Mouse (Mus musculus) midbrain, embryonic 11.5 days (tissue): ENCODE data around the gene Slc35c1. TPM values are rescaled to one million over a fixed set of nuclear protein-coding genes. Genes with fewer than 3 reads are reported as not detected.

ENCODE experiments used
- ATAC-seq: fragments of 200-750 bp; cut with Nextera tagmentation; 2 replicates; pipeline ENCODE4 v1.8.0; 2017; ENCODE audit warnings: moderate TSS enrichment, moderate library complexity; ENCODE audit not compliant: low FRiP score
- DNase-seq: peaks from one replicate; pipeline ENCODE4 v3.0.0; 2015; ENCODE audit warnings: low spot score; ENCODE audit errors: missing footprints
- H3K27ac ChIP-seq: fragments of 300-500 bp; sonication (generic); 2 replicates; pipeline ENCODE4 v1.5.1; 2014; ENCODE audit warnings: low read depth, low read length
- H3K27me3 ChIP-seq: fragments of 300-500 bp; sonication (generic); 2 replicates; pipeline ENCODE4 v1.6.1; 2014; ENCODE audit warnings: mild to moderate bottlenecking, low read length, moderate library complexity, mixed read lengths; ENCODE audit not compliant: control insufficient read depth, insufficient read depth
- H3K36me3 ChIP-seq: fragments of 300-500 bp; sonication (generic); 2 replicates; pipeline ENCODE4 v1.6.1; 2014; ENCODE audit warnings: mild to moderate bottlenecking, low read length, moderate library complexity, mixed read lengths; ENCODE audit not compliant: control insufficient read depth, insufficient read depth
- H3K4me1 ChIP-seq: fragments of 300-500 bp; sonication (generic); 2 replicates; pipeline ENCODE4 v1.6.1; 2014; ENCODE audit warnings: low read length; ENCODE audit not compliant: control insufficient read depth, insufficient read depth
- H3K4me2 ChIP-seq: fragments of 300-500 bp; sonication (generic); 2 replicates; pipeline ENCODE4 v1.6.1; 2014; ENCODE audit warnings: mild to moderate bottlenecking, moderate library complexity
- H3K4me3 ChIP-seq: fragments of 300-500 bp; sonication (generic); 2 replicates; pipeline ENCODE4 v1.5.1; 2014; ENCODE audit warnings: low read depth, low read length
- H3K9ac ChIP-seq: fragments of 300-500 bp; sonication (generic); 2 replicates; pipeline ENCODE4 v1.6.1; 2014; ENCODE audit warnings: low read length
- H3K9me3 ChIP-seq: fragments of 300-500 bp; sonication (generic); 2 replicates; pipeline ENCODE4 v1.6.1; 2016; ENCODE audit warnings: low read length; ENCODE audit not compliant: control insufficient read depth
- WGBS: fragments of 180-500 bp; shearing (Covaris S2); extraction: QIAGEN DNeasy Blood & Tissue Kit; methylation state at CpG from one replicate; pipeline ENCODE4 v1.1.7; 2014; 5-methylcytosine and 5-hydroxymethylcytosine counted together
- polyA plus RNA-seq: library from polyadenylated mRNA; unstranded; fragments of >200 nt; fragmentation: Nextera tagmentation; extraction: Ambion mirVana; gene quantifications from 2 replicates; pipeline ENCODE4 v1.2.1, GENCODE M21; 2014

Gene Slc35c1
- polyA plus RNA-seq, 1 experiment from 2014 or later: 9.5 TPM

GRCm38 (mm10) chr2:92425366-92425765, 35.0 kb downstream of the Slc35c1 start:
- no peaks in the 10 kb centered on the region for H3K9me3 ChIP-seq
- peak overlapping the region; percentile 91 for H3K27ac ChIP-seq
- H3K4me1 ChIP-seq: peaks cover 41% of the 10 kb centered on the region
- no peak overlapping the region for H3K4me3 ChIP-seq
- 67% methylated on average over 4 of the region's 4 CpGs for WGBS
- H3K27me3 ChIP-seq: no peaks in the 10 kb centered on the region
- H3K4me2 ChIP-seq: no peak overlapping the region; the same call in 1 of the 2 replicates
- ATAC-seq (no peak), DNase-seq (peak; percentile 91)
- H3K9ac ChIP-seq: no peak overlapping the region
- H3K36me3 ChIP-seq: no peaks in the 10 kb centered on the region; the same call in 1 of the 2 replicates

- Histone ChIP-seq H3K9ac (peak overlapping the region; percentile 43; the same call in 1 of the 2 replicates), H3K4me2 (peak overlapping the region; percentile 29), H3K36me3 (no peaks in the 10 kb centered on the region; the same call in 1 of the 2 replicates), H3K27ac (peak overlapping the region; percentile 91), H3K27me3 (no peaks in the 10 kb centered on the region), H3K9me3 (no peaks in the 10 kb centered on the region), H3K4me1 (peaks cover 39% of the 10 kb centered on the region), H3K4me3 (no peak overlapping the region)
- ATAC-seq: peak; percentile 78
- DNase-seq: peak; percentile 95
- WGBS: 40% methylated on average over 9 of the region's 9 CpGs
These were observed 35.7 kb downstream of the Slc35c1 start for GRCm38 (mm10) chr2:92424462-92425308.

- no peaks in the 10 kb centered on the region for H3K27me3 ChIP-seq
- H3K4me2 ChIP-seq: peak overlapping the region; percentile 29
- peak overlapping the region; percentile 91 for H3K27ac ChIP-seq
- H3K4me3 ChIP-seq: no peak overlapping the region
- H3K36me3 ChIP-seq: peaks cover 4% of the 10 kb centered on the region; the same call in 1 of the 2 replicates
- peak overlapping the region; percentile 43; the same call in 1 of the 2 replicates for H3K9ac ChIP-seq
- DNase-seq (peak; percentile 90), ATAC-seq (peak; percentile 41)
- peaks cover 36% of the 10 kb centered on the region for H3K4me1 ChIP-seq
- no peaks in the 10 kb centered on the region for H3K9me3 ChIP-seq
- WGBS: 60% methylated on average over 9 of the region's 9 CpGs
These were observed 36.5 kb downstream of the Slc35c1 start for GRCm38 (mm10) chr2:92423702-92424461.

- Histone ChIP-seq H3K27ac (no peak overlapping the region; the same call in 1 of the 2 replicates), H3K9ac (no peak overlapping the region), H3K9me3 (no peaks in the 10 kb centered on the region), H3K36me3 (peaks cover 4% of the 10 kb centered on the region; the same call in 1 of the 2 replicates), H3K4me3 (no peak overlapping the region), H3K27me3 (no peaks in the 10 kb centered on the region), H3K4me1 (peaks cover 34% of the 10 kb centered on the region), H3K4me2 (no peak overlapping the region)
- WGBS: 91% methylated on average over 9 of the region's 9 CpGs
- DNase-seq (no peak), ATAC-seq (no peak)
These were observed 37.2 kb downstream of the Slc35c1 start for GRCm38 (mm10) chr2:92423156-92423555.

- Histone ChIP-seq H3K27ac (no peak overlapping the region), H3K9ac (no peak overlapping the region), H3K9me3 (no peaks in the 10 kb centered on the region), H3K36me3 (peaks cover 4% of the 10 kb centered on the region; the same call in 1 of the 2 replicates), H3K27me3 (no peaks in the 10 kb centered on the region), H3K4me2 (no peak overlapping the region), H3K4me3 (no peak overlapping the region), H3K4me1 (peaks cover 30% of the 10 kb centered on the region)
- DNase-seq (no peak), ATAC-seq (no peak)
- 86% methylated on average over 10 of the region's 10 CpGs for WGBS
These were observed 37.8 kb downstream of the Slc35c1 start for GRCm38 (mm10) chr2:92422388-92423135.

GRCm38 (mm10) chr2:92421723-92422387, 38.5 kb downstream of the Slc35c1 start:
- peaks cover 7% of the 10 kb centered on the region; the same call in 1 of the 2 replicates for H3K36me3 ChIP-seq
- H3K4me1 ChIP-seq: peaks cover 30% of the 10 kb centered on the region
- no peaks in the 10 kb centered on the region for H3K9me3 ChIP-seq
- ATAC-seq: no peak
- no peak overlapping the region for H3K27ac ChIP-seq
- 93% methylated on average over 7 of the region's 7 CpGs for WGBS
- H3K4me3 ChIP-seq: no peak overlapping the region
- no peak overlapping the region for H3K9ac ChIP-seq
- H3K27me3 ChIP-seq: no peaks in the 10 kb centered on the region
- H3K4me2 ChIP-seq: no peak overlapping the region
- no peak for DNase-seq

GRCm38 (mm10) chr2:92411705-92412104, 48.6 kb downstream of the Slc35c1 start:
- H3K4me2 ChIP-seq: no peak overlapping the region
- H3K9ac ChIP-seq: no peak overlapping the region
- no peaks in the 10 kb centered on the region for H3K9me3 ChIP-seq
- DNase-seq (no peak), ATAC-seq (no peak)
- 91% methylated on average over 10 of the region's 10 CpGs for WGBS
- H3K27ac ChIP-seq: no peak overlapping the region
- no peaks in the 10 kb centered on the region; the same call in 1 of the 2 replicates for H3K4me1 ChIP-seq
- no peaks in the 10 kb centered on the region for H3K27me3 ChIP-seq
- H3K36me3 ChIP-seq: peaks cover 30% of the 10 kb centered on the region
- no peak overlapping the region for H3K4me3 ChIP-seq

GRCm38 (mm10) chr2:92408309-92409045, 51.9 kb downstream of the Slc35c1 start:
- ATAC-seq: no peak
- H3K9me3 ChIP-seq: no peaks in the 10 kb centered on the region
- peaks cover 28% of the 10 kb centered on the region for H3K36me3 ChIP-seq

More at GRCm38 (mm10) chr2:92408309-92409045, 51.9 kb downstream of the Slc35c1 start:
- peaks cover 3% of the 10 kb centered on the region for H3K4me1 ChIP-seq
- H3K27me3 ChIP-seq: no peaks in the 10 kb centered on the region
- no peak for DNase-seq
- no peak overlapping the region for H3K27ac ChIP-seq
- WGBS: 93% methylated on average over 18 of the region's 18 CpGs
- H3K9ac ChIP-seq: no peak overlapping the region
- no peak overlapping the region for H3K4me3 ChIP-seq
- H3K4me2 ChIP-seq: no peak overlapping the region
